Mouse (Mus musculus) CD4-positive naive resting alpha-beta T cell, adult 57 days (primary cell): Measurements from ENCODE around the gene Crkl. TPM values are rescaled to one million over a fixed set of nuclear protein-coding genes. Genes with fewer than 3 reads are reported as not detected.

Experiments
- total RNA-seq: library from RNA; stranded (reverse); gene quantifications from one replicate; pipeline ENCODE4 v1.2.4, GENCODE M21; 2023

The Crkl gene
- 64.5 TPM for total RNA-seq

DNA sequence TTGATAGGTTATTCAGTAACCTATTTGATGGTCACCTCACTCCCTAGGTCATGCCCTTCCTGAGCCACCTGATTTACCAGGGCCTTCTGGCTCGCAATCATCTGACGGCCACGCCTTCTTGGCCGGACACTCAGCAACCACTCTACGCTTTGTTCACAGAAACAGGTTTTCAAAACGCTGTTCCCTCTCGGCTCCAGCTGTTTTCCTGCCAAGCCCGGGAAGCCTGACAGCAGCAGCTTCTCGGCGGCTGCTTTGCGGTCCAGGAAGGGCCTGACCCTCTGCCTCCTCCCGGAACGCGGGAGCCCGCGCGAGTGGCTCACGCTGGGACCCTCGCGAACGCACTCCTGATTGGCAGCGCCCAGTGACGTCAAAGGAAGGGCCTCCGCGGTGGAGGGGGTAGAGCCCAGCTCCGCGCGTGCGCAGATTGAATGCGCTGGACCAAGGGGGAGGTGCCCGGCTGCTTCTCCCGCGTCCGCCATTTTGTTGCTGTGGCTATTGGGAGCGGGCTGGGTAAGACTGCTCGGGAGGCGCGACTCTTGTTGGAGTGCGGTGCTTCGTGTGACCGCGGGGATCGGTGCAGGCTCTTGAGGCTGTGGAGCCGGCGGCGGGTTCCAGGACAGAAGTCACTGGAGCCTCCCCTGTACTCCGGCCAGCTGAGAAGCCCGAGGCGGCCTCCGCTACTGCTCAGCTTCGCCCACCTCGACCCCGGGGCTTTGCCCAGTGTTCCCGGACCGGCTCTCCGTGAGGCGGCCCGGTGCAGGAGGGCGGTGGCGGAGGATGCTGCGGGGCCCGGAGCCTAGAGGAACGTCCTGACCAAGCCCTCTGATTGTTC is at the start of gene Crkl:
Crkl (plus strand) TSS at position 447 of the 832 bp plus-strand sequence.

DNA sequence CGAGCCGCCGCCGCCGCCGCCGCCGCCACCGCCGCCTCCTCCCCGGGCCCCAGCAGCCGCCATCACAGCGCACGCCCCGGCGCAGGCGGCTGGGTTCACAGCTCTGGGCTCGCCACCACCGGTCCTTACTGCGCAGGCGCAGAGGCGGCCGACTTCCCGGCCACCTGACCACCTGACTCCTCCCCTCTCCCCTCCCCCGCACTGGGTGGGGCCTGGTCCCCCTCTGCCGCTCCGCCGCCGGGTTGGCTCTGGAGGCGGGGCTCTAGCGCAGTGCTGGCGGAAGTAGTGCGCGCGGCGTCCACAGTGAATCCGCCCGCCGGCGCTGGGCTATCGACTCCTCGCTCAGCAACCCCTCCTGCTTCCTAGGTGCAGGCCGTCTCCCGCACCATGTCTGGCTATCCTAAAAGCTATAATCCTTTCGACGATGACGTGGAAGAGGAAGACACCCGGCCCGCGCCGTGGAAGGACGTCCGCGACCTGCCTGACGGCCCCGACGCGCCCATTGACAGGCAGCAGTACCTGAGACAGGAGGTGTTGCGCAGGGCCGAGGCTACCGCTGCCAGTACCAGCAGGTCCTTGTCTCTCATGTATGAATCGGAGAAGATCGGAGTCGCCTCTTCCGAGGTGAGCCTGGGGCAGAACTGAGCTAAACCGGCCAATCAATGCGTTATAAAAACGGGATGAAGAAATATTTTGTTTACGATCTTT is 45.9 kb upstream of the Crkl start, which contains the start of the genes Snap29 and Pi4ka:
Snap29 (plus strand) TSS at position 251 of the 708 bp plus-strand sequence.
Pi4ka (minus strand) TSS at position 579 of the 708 bp plus-strand sequence.

GRCm38 (mm10) chr16:17489469-17490111 is 37.8 kb downstream of the Crkl start, which contains the start of gene Aifm3:
Aifm3 (plus strand) TSS chr16:17489611.

GRCm38 (mm10) chr16:17508546-17509239 is 56.9 kb downstream of the Crkl start, which contains the start of gene Lztr1:
Lztr1 (plus strand) TSS chr16:17508688.

GRCm38 (mm10) chr16:17530640-17531288 is 79.0 kb downstream of the Crkl start, which contains the start of gene Thap7:
Thap7 (minus strand) TSS chr16:17531136.

Other genes starting within 250 kb of the Crkl start
- gene Ube2l3, start 249.3 kb upstream of the Crkl start, total RNA-seq, result 117 TPM
- not detected for gene Rimbp3, start 243.4 kb upstream of the Crkl start, total RNA-seq
- gene Hic2, start 218.4 kb upstream of the Crkl start, total RNA-seq, result 4.5 TPM
- gene Tmem191c, start 175.9 kb upstream of the Crkl start, total RNA-seq, result 46.1 TPM
- gene Serpind1, start 120.6 kb upstream of the Crkl start, total RNA-seq, result not detected
- gene Snap29, start 46.0 kb upstream of the Crkl start, total RNA-seq, result 21.2 TPM
- 127 TPM for gene Pi4ka, start 45.7 kb upstream of the Crkl start, total RNA-seq
- gene Aifm3, start 37.6 kb downstream of the Crkl start, total RNA-seq, result 0.21 TPM
- 62.5 TPM for gene Lztr1, start 56.7 kb downstream of the Crkl start, total RNA-seq
- gene Thap7, start 79.1 kb downstream of the Crkl start, total RNA-seq, result 41.0 TPM
- not detected for gene Lrrc74b, start 109.3 kb downstream of the Crkl start, total RNA-seq
- not detected for gene P2rx6, start 109.9 kb downstream of the Crkl start, total RNA-seq
- gene Slc7a4, start 131.2 kb downstream of the Crkl start, total RNA-seq, result 0.56 TPM
- gene Smpd4, start 167.4 kb downstream of the Crkl start, total RNA-seq, result 43.7 TPM
- gene Ccdc74a, start 194.5 kb downstream of the Crkl start, total RNA-seq, result not detected